Mouse (Mus musculus): Measurements from ENCODE around the gene Rgsl1. TPM values are rescaled to one million over a fixed set of nuclear protein-coding genes. Genes with fewer than 3 reads are reported as not detected.

The Rgsl1 gene
- polyA plus RNA-seq (2017; shearing (Covaris generic)): 0.12 TPM

GRCm38 (mm10) chr1:153844042-153844441 lies at the start of gene Rgsl1:
Rgsl1 (minus strand) TSS chr1:153844142.

DNA sequence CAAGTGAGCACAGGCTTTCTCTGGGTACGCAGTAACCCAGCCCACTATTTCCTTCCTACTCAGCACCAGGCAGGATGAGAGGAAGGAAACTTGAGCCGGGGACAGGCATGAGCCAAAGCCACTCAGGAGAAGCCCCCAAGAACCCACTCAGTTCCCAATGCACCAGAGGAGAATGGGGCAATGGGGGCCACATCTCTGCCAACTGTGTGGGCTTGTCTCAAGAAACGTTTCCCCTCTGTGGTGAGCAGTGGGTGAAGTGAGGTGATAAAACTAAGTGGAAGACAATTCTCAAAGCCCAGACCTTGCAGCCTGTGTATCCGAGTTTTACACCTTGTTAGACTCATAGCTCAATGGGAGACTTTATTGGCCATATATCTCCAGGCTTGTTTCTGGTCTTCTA lies 47.5 kb upstream of the Rgsl1 start, which contains the start of gene Teddm1a:
Gene Teddm1a, plus strand, starts transcription at position 301 of the 400 bp plus-strand sequence.

GRCm38 (mm10) chr1:153874045-153874444 lies 30.1 kb upstream of the Rgsl1 start, which contains the start of gene Teddm1b:
Teddm1b (plus strand) TSS chr1:153874345.

GRCm38 (mm10) chr1:153749211-153749801 lies 94.6 kb downstream of the Rgsl1 start, which contains the start of gene Rnasel:
Rnasel (plus strand) TSS chr1:153749426.

DNA sequence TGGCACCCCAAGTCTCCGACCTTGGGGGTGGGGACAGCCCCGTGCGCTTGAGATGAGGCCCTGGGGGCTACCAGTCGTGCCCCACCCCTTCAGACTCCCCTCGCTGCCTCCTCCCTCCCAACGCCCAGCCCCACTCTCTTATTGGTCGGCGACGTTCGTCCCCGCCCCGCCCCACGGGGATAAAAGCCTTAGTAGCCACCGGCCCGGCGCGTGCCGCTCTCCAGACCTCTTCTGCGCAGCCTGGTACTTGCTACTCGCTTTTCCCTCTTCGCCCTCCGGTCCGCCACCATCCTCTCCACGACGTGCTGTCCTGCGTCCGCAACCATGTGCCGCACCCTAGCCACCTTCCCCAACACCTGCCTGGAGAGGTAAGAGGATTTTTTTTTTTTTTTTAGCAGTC lies 103.8 kb downstream of the Rgsl1 start, which contains the start of gene Rgs16:
Gene Rgs16, plus strand, starts transcription at position 205 of the 400 bp plus-strand sequence.

Other genes with a start within 250 kb of the Rgsl1 start
- not detected for gene Rgs8, start 191.1 kb downstream of the Rgsl1 start, polyA plus RNA-seq (2017; shearing (Covaris generic))
- 28.5 TPM for gene Rgs16, start 103.8 kb downstream of the Rgsl1 start, polyA plus RNA-seq (2017; shearing (Covaris generic))
- gene Rnasel, start 94.7 kb downstream of the Rgsl1 start, polyA plus RNA-seq (2017; shearing (Covaris generic)): 27.7 TPM
- gene Teddm1b, start 30.2 kb upstream of the Rgsl1 start, polyA plus RNA-seq (2017; shearing (Covaris generic)): 0.12 TPM
- not detected for gene Teddm1a, start 47.6 kb upstream of the Rgsl1 start, polyA plus RNA-seq (2017; shearing (Covaris generic))
- gene Glul, start 55.8 kb upstream of the Rgsl1 start, polyA plus RNA-seq (2017; shearing (Covaris generic)): 29.5 TPM
- 0.43 TPM for gene Teddm2, start 56.1 kb upstream of the Rgsl1 start, polyA plus RNA-seq (2017; shearing (Covaris generic))